Mouse (Mus musculus) lung, embryonic 14.5 days (tissue): ENCODE data around the gene Rnf17. TPM values are rescaled to one million over a fixed set of nuclear protein-coding genes. Genes with fewer than 3 reads are reported as not detected.

Experiments used
- ATAC-seq: fragments of 200-750 bp; cut with Nextera tagmentation; 2 replicates; pipeline ENCODE4 v1.8.0; 2017; ENCODE audit warnings: mild to moderate bottlenecking, moderate TSS enrichment, moderate library complexity; ENCODE audit not compliant: insufficient read depth
- DNase-seq: peaks from one replicate; pipeline ENCODE4 v3.0.0-alpha.2; 2015
- H3K27ac ChIP-seq: fragments of 300-500 bp; sonication (generic); 2 replicates; pipeline ENCODE4 v1.5.1; 2014; ENCODE audit warnings: low read depth, mild to moderate bottlenecking, moderate library complexity
- H3K27me3 ChIP-seq: fragments of 300-500 bp; sonication (generic); 2 replicates; pipeline ENCODE4 v1.6.1; 2014; ENCODE audit warnings: low read length, control low read depth; ENCODE audit not compliant: insufficient read depth
- H3K36me3 ChIP-seq: fragments of 300-500 bp; sonication (generic); 2 replicates; pipeline ENCODE4 v1.6.1; 2014; ENCODE audit warnings: control low read depth; ENCODE audit not compliant: insufficient read depth
- H3K4me1 ChIP-seq: fragments of 300-500 bp; sonication (generic); 2 replicates; pipeline ENCODE4 v1.6.1; 2014; ENCODE audit warnings: antibody characterized with exemption, control low read depth; ENCODE audit not compliant: insufficient read depth
- H3K4me2 ChIP-seq: fragments of 300-500 bp; sonication (generic); 2 replicates; pipeline ENCODE4 v1.6.1; 2014; ENCODE audit warnings: mild to moderate bottlenecking
- H3K4me3 ChIP-seq: fragments of 300-500 bp; sonication (generic); 2 replicates; pipeline ENCODE4 v1.5.1; 2014; ENCODE audit warnings: low read depth, low read length
- H3K9ac ChIP-seq: fragments of 300-500 bp; sonication (generic); 2 replicates; pipeline ENCODE4 v1.6.1; 2014
- H3K9me3 ChIP-seq: fragments of 300-500 bp; sonication (generic); 2 replicates; pipeline ENCODE4 v1.6.1; 2016; ENCODE audit warnings: low read depth, low read length, control low read depth
- CTCF ChIP-seq: IDR thresholded peaks from 2 replicates; pipeline ENCODE4 v1.5.1; 2016; ENCODE audit warnings: antibody characterized with exemption, low read depth
- WGBS: fragments of 180-500 bp; shearing (Covaris S2); extraction: QIAGEN DNeasy Blood & Tissue Kit; methylation state at CpG from one replicate; pipeline ENCODE4 v1.1.7; 2014; 5-methylcytosine and 5-hydroxymethylcytosine counted together
- polyA plus RNA-seq: library from polyadenylated mRNA; unstranded; fragments of >200 nt; fragmentation: Nextera tagmentation; extraction: Ambion mirVana; gene quantifications from 2 replicates; pipeline ENCODE4 v1.2.1, GENCODE M21; 2014

Gene Rnf17
- polyA plus RNA-seq, result 0.84 and 2.5 TPM in 2 replicates

DNA sequence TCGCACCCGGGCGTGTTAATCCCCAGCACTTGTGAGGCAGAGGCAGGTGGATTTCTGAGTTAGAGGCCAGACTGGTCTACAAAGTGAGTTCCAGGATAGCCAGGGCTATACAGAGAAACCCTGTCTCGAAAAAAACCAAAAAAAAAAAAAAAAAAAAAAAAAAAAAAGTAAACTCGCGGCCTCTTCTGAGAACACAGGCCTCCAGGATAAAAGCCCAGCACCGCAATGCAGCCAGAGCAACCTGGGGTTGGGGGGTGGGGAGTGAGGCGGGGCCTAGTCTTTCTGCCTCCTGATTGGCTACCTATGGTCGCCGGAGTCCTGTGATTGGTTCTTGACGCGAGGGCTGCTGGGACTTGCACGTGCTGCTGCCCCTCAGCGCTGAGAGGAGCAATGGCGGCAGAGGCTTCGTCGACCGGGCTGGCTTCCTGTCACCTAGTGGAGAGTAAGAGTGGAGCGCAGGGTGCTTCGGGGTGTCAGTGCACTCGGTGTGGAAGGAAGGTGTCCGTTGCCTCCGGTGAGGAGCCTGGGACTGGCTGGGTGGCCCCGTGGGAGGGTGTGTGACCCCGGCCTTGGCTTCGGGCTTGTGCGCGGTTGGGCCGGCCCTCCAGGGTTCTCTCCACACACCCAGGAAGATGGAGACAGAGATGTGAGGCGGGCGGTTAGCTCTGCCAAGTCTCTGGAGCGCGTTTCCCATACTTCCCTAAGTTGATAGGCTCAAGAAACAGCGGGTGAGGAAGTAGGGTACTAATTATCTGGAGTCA lies at the start of gene Rnf17:
Gene Rnf17 (plus strand): TSS at position 271 of the 761 bp plus-strand sequence.
- ATAC-seq, result no peak

DNA sequence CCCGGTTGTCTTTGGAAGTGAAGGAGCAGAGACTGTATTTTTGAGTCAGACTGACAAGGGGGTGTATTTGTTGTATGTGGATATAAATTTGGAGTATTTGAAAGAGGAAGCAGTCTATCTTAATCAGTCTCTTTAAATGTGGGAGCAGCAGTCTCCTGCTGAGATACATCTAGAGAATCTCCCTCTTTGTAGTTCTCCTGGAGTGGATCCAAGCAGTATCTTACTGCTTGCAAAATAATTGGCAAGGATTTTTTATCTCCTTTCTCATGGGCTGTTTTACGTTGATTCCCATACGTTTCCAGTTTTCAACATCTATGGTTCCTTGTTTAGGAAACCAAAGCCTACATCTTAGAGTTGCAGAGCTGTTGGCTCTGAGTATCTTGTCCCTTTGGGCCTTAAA lies 47.6 kb upstream of the Rnf17 start:
- H3K4me2 ChIP-seq, result peak overlapping the region; percentile 14; the same call in 1 of the 2 replicates
- H3K9ac ChIP-seq, result no peak overlapping the region
- H3K4me1 ChIP-seq, result peaks cover 5% of the 10 kb centered on the region; the same call in 1 of the 2 replicates
- ATAC-seq (no peak), DNase-seq (peak; percentile 78)
- TF ChIP-seq CTCF, result no peak
- no peak overlapping the region; the same call in 1 of the 2 replicates for H3K27ac ChIP-seq
- H3K36me3 ChIP-seq, result no peaks in the 10 kb centered on the region
- no peak overlapping the region for H3K4me3 ChIP-seq
- no peaks in the 10 kb centered on the region for H3K27me3 ChIP-seq
- H3K9me3 ChIP-seq, result no peaks in the 10 kb centered on the region
- WGBS, result 40% methylated on average over 3 of the region's 3 CpGs

More for the DNA sequence above, at the start of gene Rnf17:
- Histone ChIP-seq H3K4me1 (no peaks in the 10 kb centered on the region), H3K4me3 (no peak within 1 kb of the TSS), H3K4me2 (peak within 1 kb of the TSS; percentile 36; the same call in 1 of the 2 replicates), H3K36me3 (no peaks in the 10 kb centered on the region), H3K9ac (no peak within 1 kb of the TSS), H3K27ac (no peak within 1 kb of the TSS), H3K9me3 (no peaks in the 10 kb centered on the region), H3K27me3 (no peaks in the 10 kb centered on the region)
- DNase-seq, result no peak
- TF ChIP-seq CTCF, result no peak
- 63% methylated on average over 34 of the region's 34 CpGs for WGBS

DNA sequence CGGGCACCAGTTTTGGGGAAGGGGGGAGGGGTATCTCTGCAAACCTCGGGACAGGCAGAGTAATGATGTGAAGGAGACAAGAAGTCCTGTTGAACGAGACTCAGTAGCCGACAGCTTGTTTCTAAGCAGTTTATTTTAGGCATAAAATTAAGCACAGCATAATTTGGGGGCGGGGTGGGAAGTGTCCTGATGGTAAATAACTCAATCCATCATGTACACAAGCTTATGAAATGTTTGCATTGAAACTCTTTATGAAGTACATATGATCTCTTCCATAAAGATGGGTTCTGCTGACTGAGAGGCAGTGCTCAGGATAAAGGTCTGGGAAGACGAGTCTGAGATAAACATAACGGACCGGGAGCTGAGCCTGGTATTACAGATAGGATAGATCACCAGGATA lies 47.0 kb upstream of the Rnf17 start:
- no peak overlapping the region for H3K4me3 ChIP-seq
- peaks cover 5% of the 10 kb centered on the region; the same call in 1 of the 2 replicates for H3K4me1 ChIP-seq
- peak; percentile 73 for DNase-seq
- 27% methylated on average over 8 of the region's 8 CpGs for WGBS
- ATAC-seq, result peak; percentile 64
- H3K36me3 ChIP-seq, result no peaks in the 10 kb centered on the region
- peak overlapping the region; percentile 14; the same call in 1 of the 2 replicates for H3K4me2 ChIP-seq
- H3K9ac ChIP-seq, result no peak overlapping the region
- no peaks in the 10 kb centered on the region for H3K27me3 ChIP-seq
- no peak for TF ChIP-seq CTCF
- no peak overlapping the region for H3K27ac ChIP-seq
- H3K9me3 ChIP-seq, result no peaks in the 10 kb centered on the region

DNA sequence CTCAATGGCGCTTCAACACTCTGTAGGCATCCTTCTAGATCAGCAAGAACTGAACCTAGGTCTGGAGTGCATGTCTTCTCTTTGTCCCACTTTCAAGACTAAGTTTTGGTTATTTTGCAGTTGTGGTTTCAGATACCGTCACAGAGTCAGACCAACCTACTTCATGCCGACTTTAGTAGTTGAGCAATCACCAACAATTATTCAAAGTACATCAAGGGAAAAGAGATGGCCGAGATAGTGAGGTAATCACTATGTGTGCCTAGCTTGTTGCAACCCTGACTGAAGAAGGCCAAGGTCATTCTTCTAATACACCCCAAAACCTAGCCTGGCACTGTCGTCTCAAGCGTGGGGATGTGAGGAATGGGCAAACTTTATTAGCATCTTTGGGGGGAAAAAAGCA lies 46.2 kb upstream of the Rnf17 start:
- Histone ChIP-seq H3K4me3 (no peak overlapping the region), H3K9me3 (no peaks in the 10 kb centered on the region), H3K36me3 (no peaks in the 10 kb centered on the region), H3K4me2 (no peak overlapping the region), H3K27me3 (no peaks in the 10 kb centered on the region), H3K27ac (no peak overlapping the region), H3K4me1 (peaks cover 5% of the 10 kb centered on the region; the same call in 1 of the 2 replicates), H3K9ac (no peak overlapping the region)
- 85% methylated on average over 6 of the region's 6 CpGs for WGBS
- ATAC-seq (no peak), DNase-seq (no peak)
- no peak for TF ChIP-seq CTCF

DNA sequence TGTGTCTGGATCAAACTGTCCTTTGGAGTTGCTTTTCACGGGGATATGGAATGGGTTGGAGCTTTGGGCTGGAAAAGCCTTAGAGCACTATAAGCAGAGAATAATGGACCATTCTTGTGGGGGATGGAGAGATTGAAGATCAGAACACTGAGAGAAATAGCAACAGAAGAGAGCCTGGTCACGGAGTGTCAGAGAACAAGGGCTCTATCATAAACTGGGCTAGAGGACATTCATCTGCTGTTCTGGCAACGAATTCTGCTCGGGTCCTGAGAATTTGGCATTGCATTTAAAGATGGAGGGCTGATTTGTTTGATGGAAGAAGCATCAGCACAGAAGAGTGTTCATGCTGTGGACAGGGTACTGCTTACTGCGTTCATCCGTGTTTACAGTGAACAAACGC lies 44.0 kb upstream of the Rnf17 start:
- Histone ChIP-seq H3K36me3 (no peaks in the 10 kb centered on the region), H3K27ac (0 out of 2 replicates have a peak overlapping the region, but pooled peaks have one; percentile 5), H3K9ac (no peak overlapping the region), H3K9me3 (no peaks in the 10 kb centered on the region), H3K27me3 (peaks cover under 1% of the 10 kb centered on the region; the same call in 1 of the 2 replicates), H3K4me3 (no peak overlapping the region), H3K4me2 (no peak overlapping the region), H3K4me1 (peaks cover 5% of the 10 kb centered on the region; the same call in 1 of the 2 replicates)
- DNase-seq, result peak; percentile 78
- 57% methylated on average over 7 of the region's 7 CpGs for WGBS
- no peak for TF ChIP-seq CTCF
- peak; percentile 57 for ATAC-seq

DNA sequence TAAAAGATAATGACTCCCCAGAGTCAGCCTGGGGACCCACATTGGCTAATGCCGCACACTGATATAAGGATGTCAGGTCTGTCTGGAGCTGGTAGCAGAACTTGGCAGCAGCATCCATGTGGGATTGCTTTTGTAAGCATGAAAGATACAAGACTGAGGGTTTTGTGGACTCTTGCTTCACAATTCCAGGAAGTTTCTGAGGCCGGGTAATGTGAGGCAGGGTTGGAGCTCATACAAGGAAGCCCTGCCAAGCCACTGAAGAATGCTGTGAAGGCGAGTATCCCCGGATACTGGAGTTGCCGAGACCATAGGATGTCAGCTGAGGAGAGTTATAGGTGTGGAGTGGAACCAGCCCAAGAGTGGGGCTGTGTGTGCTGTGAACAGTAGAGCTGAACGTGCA lies 43.2 kb upstream of the Rnf17 start:
- H3K27me3 ChIP-seq, result peaks cover 8% of the 10 kb centered on the region; the same call in 1 of the 2 replicates
- 61% methylated on average over 6 of the region's 6 CpGs for WGBS
- DNase-seq, result peak; percentile 37
- no peak overlapping the region for H3K9ac ChIP-seq
- no peak for TF ChIP-seq CTCF
- no peak overlapping the region for H3K4me2 ChIP-seq
- ATAC-seq, result no peak
- H3K4me1 ChIP-seq, result peaks cover 5% of the 10 kb centered on the region; the same call in 1 of the 2 replicates
- H3K27ac ChIP-seq, result no peak overlapping the region
- no peaks in the 10 kb centered on the region for H3K9me3 ChIP-seq
- H3K36me3 ChIP-seq, result no peaks in the 10 kb centered on the region
- H3K4me3 ChIP-seq, result no peak overlapping the region

DNA sequence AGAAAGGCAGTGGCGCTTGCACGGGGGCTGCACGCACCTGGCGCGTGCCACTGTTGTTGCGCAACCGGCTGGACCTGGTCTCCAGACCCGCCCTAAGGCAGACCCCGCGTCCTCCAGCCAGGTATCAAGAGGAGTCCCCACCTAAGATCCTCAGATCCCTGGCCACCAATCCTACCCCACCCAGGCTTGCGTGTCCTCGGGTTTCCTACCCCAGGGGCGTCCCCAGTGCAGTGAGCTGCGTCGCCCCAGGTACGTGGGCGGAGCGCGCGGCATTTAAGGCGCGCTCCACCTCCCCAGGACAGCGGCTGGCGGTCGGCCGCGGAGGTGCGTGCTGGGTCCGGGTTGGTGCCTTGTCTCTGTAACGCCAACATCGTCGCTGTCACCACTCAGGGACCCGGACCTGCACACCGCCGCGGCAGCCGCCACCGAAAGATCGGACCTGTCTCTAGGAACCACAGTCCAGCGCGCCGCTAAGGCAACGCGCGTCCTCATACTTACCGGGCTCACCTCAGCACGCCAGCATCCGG lies 37.6 kb upstream of the Rnf17 start, which contains the start of gene Atp12a:
Gene Atp12a (plus strand): TSS at position 358 of the 527 bp plus-strand sequence.
- Histone ChIP-seq H3K4me1 (0 out of 2 replicates have a peak, but pooled peaks cover 18% of the 10 kb centered on the region), H3K4me2 (peak within 1 kb of the TSS; percentile 87), H3K27me3 (peaks cover 24% of the 10 kb centered on the region), H3K27ac (no peak within 1 kb of the TSS), H3K36me3 (no peaks in the 10 kb centered on the region), H3K4me3 (peak within 1 kb of the TSS; percentile 43), H3K9me3 (no peaks in the 10 kb centered on the region), H3K9ac (peak within 1 kb of the TSS; percentile 34)
- ATAC-seq, result peak; percentile 32; the same call in 1 of the 2 replicates
- peak; percentile 40 for DNase-seq
- WGBS, result under 1% methylated on average over 48 of the region's 48 CpGs
- TF ChIP-seq CTCF, result no peak
